In genomic region chr15:97745331-97745730, GRCm38 (mm10) we compare ENCODE assay signal across 8 mouse cellular contexts. TPM values are rescaled to one million over a fixed set of nuclear protein-coding genes. Genes with fewer than 3 reads are reported as not detected.
DNase-seq lines count a peak whose midpoint lies in the region; ATAC-seq and TF ChIP-seq lines count a peak whose summit lies in the region.

No protein-coding gene starts in this region.

- no peak for DNase-seq in forebrain, embryonic 10.5 days (ENCODE audit: extremely low spot score, low spot score)
- DNase-seq in stomach, postnatal 0 days (ENCODE audit: low spot score), result no peak
- DNase-seq in heart, postnatal 14 days, result peak; percentile 79 to 84
- no peak for DNase-seq in cerebellum, postnatal 4 days (ENCODE audit: low spot score in 2 of 2)
- no peak for DNase-seq in layer of hippocampus, postnatal 10 days (ENCODE audit: low spot score in 2 of 2)

- H3K27me3 ChIP-seq in forebrain, embryonic 10.5 days (ENCODE audit: poor library complexity, severe bottlenecking), result no peaks in the 10 kb centered on the region
- no peaks in the 10 kb centered on the region for H3K27me3 ChIP-seq in forebrain, embryonic 12.5 days
- no peaks in the 10 kb centered on the region for H3K27me3 ChIP-seq in stomach, embryonic 16.5 days (ENCODE audit: control insufficient read depth, insufficient read depth, low read length)
- H3K27me3 ChIP-seq in stomach, postnatal 0 days (ENCODE audit: control insufficient read depth, insufficient read depth, low read length), result no peaks in the 10 kb centered on the region
- no peaks in the 10 kb centered on the region for H3K27me3 ChIP-seq in liver, embryonic 16.5 days (ENCODE audit: control insufficient read depth, insufficient read depth, low read depth, low read length)

- peaks cover 25% of the 10 kb centered on the region for H3K4me1 ChIP-seq in forebrain, embryonic 10.5 days
- H3K4me1 ChIP-seq in forebrain, embryonic 12.5 days, result peaks cover 27% of the 10 kb centered on the region
- peaks cover 4% of the 10 kb centered on the region; the same call in 1 of the 2 replicates for H3K4me1 ChIP-seq in stomach, embryonic 16.5 days (ENCODE audit: control insufficient read depth, insufficient read depth, low read length)
- H3K4me1 ChIP-seq in stomach, postnatal 0 days (replicated peaks; ENCODE audit: control insufficient read depth, insufficient read depth), result no peaks in the 10 kb centered on the region
- H3K4me1 ChIP-seq in liver, embryonic 16.5 days (ENCODE audit: control insufficient read depth, low read depth, low read length), result peaks cover 33% of the 10 kb centered on the region

- H3K27ac ChIP-seq in forebrain, embryonic 10.5 days, result peak overlapping the region; percentile 40; the same call in 1 of the 2 replicates
- no peak overlapping the region for H3K27ac ChIP-seq in forebrain, embryonic 12.5 days
- peak overlapping the region; percentile 32; the same call in 1 of the 2 replicates for H3K27ac ChIP-seq in stomach, embryonic 16.5 days (ENCODE audit: low read length)
- H3K27ac ChIP-seq in stomach, postnatal 0 days (replicated peaks), result no peak overlapping the region; the same call in 1 of the 2 replicates
- peak overlapping the region; percentile 46; the same call in 1 of the 2 replicates for H3K27ac ChIP-seq in liver, embryonic 16.5 days (ENCODE audit: low read length)

- no peak overlapping the region for H3K4me2 ChIP-seq in forebrain, embryonic 12.5 days
- no peak overlapping the region for H3K4me2 ChIP-seq in stomach, embryonic 16.5 days (ENCODE audit: low read depth, low read length)
- H3K4me2 ChIP-seq in stomach, postnatal 0 days (replicated peaks; ENCODE audit: low read depth), result no peak overlapping the region
- no peak overlapping the region for H3K4me2 ChIP-seq in liver, embryonic 16.5 days (ENCODE audit: low read depth, low read length)

- no peaks in the 10 kb centered on the region for H3K9me3 ChIP-seq in forebrain, embryonic 10.5 days
- no peaks in the 10 kb centered on the region for H3K9me3 ChIP-seq in forebrain, embryonic 12.5 days
- H3K9me3 ChIP-seq in stomach, embryonic 16.5 days (replicated peaks; ENCODE audit: control insufficient read depth, low read length), result no peaks in the 10 kb centered on the region
- H3K9me3 ChIP-seq in stomach, postnatal 0 days (ENCODE audit: control insufficient read depth, low read length), result no peaks in the 10 kb centered on the region
- no peaks in the 10 kb centered on the region for H3K9me3 ChIP-seq in liver, embryonic 16.5 days (replicated peaks; ENCODE audit: control insufficient read depth, low read length)

- H3K4me3 ChIP-seq in forebrain, embryonic 10.5 days, result no peak overlapping the region
- no peak overlapping the region for H3K4me3 ChIP-seq in forebrain, embryonic 12.5 days (replicated peaks)
- no peak overlapping the region for H3K4me3 ChIP-seq in stomach, embryonic 16.5 days (replicated peaks; ENCODE audit: low read length)
- no peak overlapping the region for H3K4me3 ChIP-seq in stomach, postnatal 0 days (ENCODE audit: low read depth, low read length)
- H3K4me3 ChIP-seq in liver, embryonic 16.5 days (ENCODE audit: low read depth, low read length), result no peak overlapping the region

- WGBS in forebrain, embryonic 10.5 days, result 82% methylated on average over 10 of the region's 10 CpGs
- 86% methylated on average over 10 of the region's 10 CpGs for WGBS in forebrain, embryonic 12.5 days
- WGBS in stomach, embryonic 16.5 days, result 54% methylated on average over 10 of the region's 10 CpGs
- 51% methylated on average over 10 of the region's 10 CpGs for WGBS in stomach, postnatal 0 days
- WGBS in liver, embryonic 16.5 days (ENCODE audit: insufficient replicate concordance), result 54% methylated on average over 10 of the region's 10 CpGs

- intact Hi-C loops in heart, postnatal 14 days (cut with DNase I), result no loop called here

- no peak overlapping the region for H3K9ac ChIP-seq in forebrain, embryonic 12.5 days
- no peak overlapping the region for H3K9ac ChIP-seq in stomach, embryonic 16.5 days (ENCODE audit: low read length)
- no peak overlapping the region for H3K9ac ChIP-seq in stomach, postnatal 0 days (ENCODE audit: low read length)
- no peak overlapping the region for H3K9ac ChIP-seq in liver, embryonic 16.5 days (ENCODE audit: low read depth, low read length)

- TF ChIP-seq CTCF in stomach, postnatal 0 days (IDR thresholded peaks at IDR 0.05; ENCODE audit: low read depth), result no peak

- TF ChIP-seq EP300 in stomach, postnatal 0 days (optimal IDR thresholded peaks at IDR 0.05), result no peak

- no peaks in the 10 kb centered on the region for H3K36me3 ChIP-seq in forebrain, embryonic 10.5 days (replicated peaks)
- H3K36me3 ChIP-seq in forebrain, embryonic 12.5 days (replicated peaks), result no peaks in the 10 kb centered on the region
- no peaks in the 10 kb centered on the region for H3K36me3 ChIP-seq in stomach, embryonic 16.5 days (ENCODE audit: control insufficient read depth, insufficient read depth, low read length)
- no peaks in the 10 kb centered on the region for H3K36me3 ChIP-seq in stomach, postnatal 0 days (ENCODE audit: control insufficient read depth, insufficient read depth, low read length)
- no peaks in the 10 kb centered on the region for H3K36me3 ChIP-seq in liver, embryonic 16.5 days (ENCODE audit: control insufficient read depth, insufficient read depth)

- ATAC-seq in forebrain, embryonic 12.5 days (ENCODE audit: low FRiP score), result no peak
- peak; percentile 9 for ATAC-seq in stomach, embryonic 16.5 days (ENCODE audit: insufficient read depth, low FRiP score)
- ATAC-seq in stomach, postnatal 0 days (ENCODE audit: low FRiP score, low TSS enrichment), result no peak
- peak; percentile 12; the same call in 1 of the 2 replicates for ATAC-seq in liver, embryonic 16.5 days (ENCODE audit: low read depth)

RNA-seq across cellular contexts. Expression of gene Endou, which starts 14.2 kb away (rescaled TPM):
- 0.11 and 0.12 TPM in 2 replicates for polyA plus RNA-seq in forebrain, embryonic 10.5 days (2016; fragmentation: Nextera tagmentation; extraction: Ambion mirVana)
- polyA plus RNA-seq in forebrain, embryonic 12.5 days (2016; fragmentation: Nextera tagmentation; extraction: Ambion mirVana), result 0.10 and 0.33 TPM in 2 replicates
- 6.4 and 18.3 TPM in 2 replicates for polyA plus RNA-seq in stomach, embryonic 16.5 days (2015; fragmentation: Nextera tagmentation; extraction: Ambion mirVana)
- polyA plus RNA-seq in stomach, postnatal 0 days (2015; fragmentation: Nextera tagmentation; extraction: Ambion mirVana), result 37.0 and 38.3 TPM in 2 replicates
- total RNA-seq in heart, postnatal 14 days (2021), result 1 to 10 TPM; 1.8 to 4.9 TPM
- polyA plus RNA-seq in liver, embryonic 16.5 days (2015; fragmentation: Nextera tagmentation; extraction: Ambion mirVana), result 0.06 and 0.21 TPM in 2 replicates
- total RNA-seq in layer of hippocampus, postnatal 10 days (2021), result under 1 TPM; 0.62 to 0.73 TPM

RNA-seq across cellular contexts. Expression of gene Rapgef3, which starts 22.4 kb away (rescaled TPM):
- 5.4 and 6.3 TPM in 2 replicates for polyA plus RNA-seq in forebrain, embryonic 10.5 days (2016; fragmentation: Nextera tagmentation; extraction: Ambion mirVana)
- 6.2 and 6.3 TPM in 2 replicates for polyA plus RNA-seq in forebrain, embryonic 12.5 days (2016; fragmentation: Nextera tagmentation; extraction: Ambion mirVana)
- 9.4 and 12.6 TPM in 2 replicates for polyA plus RNA-seq in stomach, embryonic 16.5 days (2015; fragmentation: Nextera tagmentation; extraction: Ambion mirVana)
- 3.2 and 4.2 TPM in 2 replicates for polyA plus RNA-seq in stomach, postnatal 0 days (2015; fragmentation: Nextera tagmentation; extraction: Ambion mirVana)
- total RNA-seq in heart, postnatal 14 days (2021), result 10 to 100 TPM; 32.7 to 34.3 TPM
- 1.6 and 2.1 TPM in 2 replicates for polyA plus RNA-seq in liver, embryonic 16.5 days (2015; fragmentation: Nextera tagmentation; extraction: Ambion mirVana)
- 10 to 100 TPM; 37.3 to 43.3 TPM for total RNA-seq in layer of hippocampus, postnatal 10 days (2021)

RNA-seq across cellular contexts. Expression of gene Slc48a1, which starts 33.0 kb away (rescaled TPM):
- polyA plus RNA-seq in forebrain, embryonic 10.5 days (2016; fragmentation: Nextera tagmentation; extraction: Ambion mirVana), result 28.7 and 32.2 TPM in 2 replicates
- polyA plus RNA-seq in forebrain, embryonic 12.5 days (2016; fragmentation: Nextera tagmentation; extraction: Ambion mirVana), result 36.6 and 38.1 TPM in 2 replicates
- 36.5 and 39.3 TPM in 2 replicates for polyA plus RNA-seq in stomach, embryonic 16.5 days (2015; fragmentation: Nextera tagmentation; extraction: Ambion mirVana)
- 36.7 and 40.7 TPM in 2 replicates for polyA plus RNA-seq in stomach, postnatal 0 days (2015; fragmentation: Nextera tagmentation; extraction: Ambion mirVana)
- 10 to 100 TPM; 78.3 to 78.9 TPM for total RNA-seq in heart, postnatal 14 days (2021)
- polyA plus RNA-seq in liver, embryonic 16.5 days (2015; fragmentation: Nextera tagmentation; extraction: Ambion mirVana), result 98.9 and 103 TPM in 2 replicates
- 100 to 1,000 TPM; 104 to 118 TPM for total RNA-seq in layer of hippocampus, postnatal 10 days (2021)

RNA-seq across cellular contexts. Expression of gene Rpap3, which starts 39.7 kb away (rescaled TPM):
- 40.7 and 41.9 TPM in 2 replicates for polyA plus RNA-seq in forebrain, embryonic 10.5 days (2016; fragmentation: Nextera tagmentation; extraction: Ambion mirVana)
- 42.2 and 42.6 TPM in 2 replicates for polyA plus RNA-seq in forebrain, embryonic 12.5 days (2016; fragmentation: Nextera tagmentation; extraction: Ambion mirVana)
- polyA plus RNA-seq in stomach, embryonic 16.5 days (2015; fragmentation: Nextera tagmentation; extraction: Ambion mirVana), result 20.5 and 20.6 TPM in 2 replicates
- 13.3 and 13.9 TPM in 2 replicates for polyA plus RNA-seq in stomach, postnatal 0 days (2015; fragmentation: Nextera tagmentation; extraction: Ambion mirVana)
- 10 to 100 TPM; 11.5 to 12.4 TPM for total RNA-seq in heart, postnatal 14 days (2021)
- 6.8 and 7.2 TPM in 2 replicates for polyA plus RNA-seq in liver, embryonic 16.5 days (2015; fragmentation: Nextera tagmentation; extraction: Ambion mirVana)
- 10 to 100 TPM; 32.0 to 33.7 TPM for total RNA-seq in layer of hippocampus, postnatal 10 days (2021)

Comparison
In these comparisons a context has a peak if more than half of its experiments do, and no peak if none do; other contexts are left out.
1. H3K27ac ChIP-seq: peak in forebrain, embryonic 10.5 days (single experiment), stomach, embryonic 16.5 days (single experiment) and liver, embryonic 16.5 days (single experiment); none in forebrain, embryonic 12.5 days (single experiment) and stomach, postnatal 0 days (single experiment).
2. ATAC-seq: peak in stomach, embryonic 16.5 days (single experiment) and liver, embryonic 16.5 days (single experiment); none in forebrain, embryonic 12.5 days (single experiment) and stomach, postnatal 0 days (single experiment).
3. DNase-seq: peak in heart, postnatal 14 days (2 of 2); none in forebrain, embryonic 10.5 days (single experiment), stomach, postnatal 0 days (single experiment), cerebellum, postnatal 4 days (0 of 2) and layer of hippocampus, postnatal 10 days (0 of 2).